Mouse (Mus musculus) ES-Bruce4 (cell line): ENCODE data around the gene Zfp113.

ENCODE experiments used
- CTCF ChIP-seq: IDR thresholded peaks from one replicate; pipeline ENCODE4 v1.8.1; 2011; ENCODE audit warnings: low read depth, low read length
- EP300 ChIP-seq: IDR thresholded peaks from 2 replicates; pipeline ENCODE4 v1.6.1; 2011; ENCODE audit warnings: low read depth, low read length; ENCODE audit not compliant: insufficient read depth
- POLR2A ChIP-seq: IDR thresholded peaks from one replicate; pipeline ENCODE4 v1.8.1; 2011; ENCODE audit warnings: low read length; ENCODE audit not compliant: insufficient read depth

GRCm38 (mm10) chr5:138118041-138118440 is 37.5 kb downstream of the Zfp113 start:
- TF ChIP-seq CTCF: no peak
- no peak for TF ChIP-seq POLR2A
- no peak for TF ChIP-seq EP300
